Mouse (Mus musculus) stomach, embryonic 15.5 days (tissue): ENCODE measurements at regions not wholly inside any gene's neighbourhood (a gene's known extent, or its start where the extent isn't known, plus 50 kb on each side); places are given as distances from the start of the nearest gene placed in this dataset.

Experiments
- ATAC-seq: fragments of 200-750 bp; cut with Nextera tagmentation; 2 replicates; pipeline ENCODE4 v1.8.0; 2017; ENCODE audit warnings: low read depth, moderate number of reproducible peaks, moderate TSS enrichment; ENCODE audit not compliant: insufficient read depth, low FRiP score
- H3K27ac ChIP-seq: fragments of 300-500 bp; sonication (generic); 2 replicates; pipeline ENCODE4 v1.5.1; 2015; ENCODE audit warnings: mild to moderate bottlenecking, inconsistent platforms
- H3K27me3 ChIP-seq: fragments of 300-500 bp; sonication (generic); replicated peaks from 2 replicates; pipeline ENCODE4 v1.6.1; 2015; ENCODE audit warnings: inconsistent platforms
- H3K36me3 ChIP-seq: fragments of 300-500 bp; sonication (generic); 2 replicates; pipeline ENCODE4 v1.6.1; 2015; ENCODE audit warnings: inconsistent platforms
- H3K4me1 ChIP-seq: fragments of 300-500 bp; sonication (generic); 2 replicates; pipeline ENCODE4 v1.6.1; 2015; ENCODE audit warnings: inconsistent platforms
- H3K4me2 ChIP-seq: fragments of 300-500 bp; sonication (generic); 2 replicates; pipeline ENCODE4 v1.6.1; 2015; ENCODE audit warnings: mild to moderate bottlenecking, inconsistent platforms
- H3K4me3 ChIP-seq: fragments of 300-500 bp; sonication (generic); replicated peaks from 2 replicates; pipeline ENCODE4 v1.5.1; 2015; ENCODE audit warnings: inconsistent platforms
- H3K9ac ChIP-seq: fragments of 300-500 bp; sonication (generic); 2 replicates; pipeline ENCODE4 v1.6.1; 2015; ENCODE audit warnings: inconsistent platforms
- H3K9me3 ChIP-seq: fragments of 300-500 bp; sonication (generic); 2 replicates; pipeline ENCODE4 v1.6.1; 2016; ENCODE audit warnings: inconsistent platforms
- WGBS: fragments of 180-500 bp; shearing (Covaris S2); methylation state at CpG from one replicate; pipeline ENCODE4 v1.1.7; 2015; 5-methylcytosine and 5-hydroxymethylcytosine counted together

GRCm38 (mm10) chr14:106387671-106388070 is 281.7 kb downstream of the Trim52 start:
- 54% methylated on average over 3 of the region's 3 CpGs for WGBS
- ATAC-seq: no peak
- Histone ChIP-seq H3K4me1 (no peaks in the 10 kb centered on the region), H3K36me3 (no peaks in the 10 kb centered on the region), H3K9ac (no peak overlapping the region), H3K4me3 (no peak overlapping the region), H3K4me2 (no peak overlapping the region), H3K27me3 (no peaks in the 10 kb centered on the region), H3K27ac (no peak overlapping the region), H3K9me3 (no peaks in the 10 kb centered on the region)

GRCm38 (mm10) chr14:106390546-106390945 is 284.5 kb downstream of the Trim52 start:
- Histone ChIP-seq H3K4me2 (no peak overlapping the region), H3K9me3 (no peaks in the 10 kb centered on the region), H3K27me3 (no peaks in the 10 kb centered on the region), H3K4me1 (no peaks in the 10 kb centered on the region), H3K9ac (no peak overlapping the region), H3K4me3 (no peak overlapping the region), H3K36me3 (no peaks in the 10 kb centered on the region), H3K27ac (no peak overlapping the region)
- no peak for ATAC-seq
- WGBS: 48% methylated on average over 9 of the region's 9 CpGs

GRCm38 (mm10) chr14:106393978-106394377 is 288.0 kb downstream of the Trim52 start:
- H3K9ac ChIP-seq: no peak overlapping the region
- no peaks in the 10 kb centered on the region for H3K4me1 ChIP-seq
- no peak overlapping the region for H3K27ac ChIP-seq
- no peaks in the 10 kb centered on the region for H3K36me3 ChIP-seq
- no peak overlapping the region for H3K4me3 ChIP-seq
- ATAC-seq: peak; percentile 47; the same call in 1 of the 2 replicates
- H3K4me2 ChIP-seq: no peak overlapping the region
- no peaks in the 10 kb centered on the region for H3K9me3 ChIP-seq
- H3K27me3 ChIP-seq: no peaks in the 10 kb centered on the region
- 28% methylated on average over 4 of the region's 4 CpGs for WGBS

GRCm38 (mm10) chr14:106412917-106413558 is 307.0 kb downstream of the Trim52 start:
- H3K9me3 ChIP-seq: no peaks in the 10 kb centered on the region
- no peak overlapping the region for H3K4me3 ChIP-seq
- no peak overlapping the region for H3K4me2 ChIP-seq
- H3K27me3 ChIP-seq: no peaks in the 10 kb centered on the region
- H3K27ac ChIP-seq: no peak overlapping the region
- no peaks in the 10 kb centered on the region for H3K4me1 ChIP-seq
- no peaks in the 10 kb centered on the region for H3K36me3 ChIP-seq
- no peak overlapping the region for H3K9ac ChIP-seq
- ATAC-seq: no peak
- 73% methylated on average over 2 of the region's 2 CpGs for WGBS

- Histone ChIP-seq H3K4me2 (no peak overlapping the region), H3K36me3 (no peaks in the 10 kb centered on the region), H3K4me1 (no peaks in the 10 kb centered on the region), H3K4me3 (no peak overlapping the region), H3K9me3 (no peaks in the 10 kb centered on the region), H3K9ac (no peak overlapping the region), H3K27me3 (no peaks in the 10 kb centered on the region), H3K27ac (no peak overlapping the region)
- ATAC-seq: no peak
- WGBS: 50% methylated on average over 4 of the region's 4 CpGs
Observed at GRCm38 (mm10) chr14:106424714-106425113, 318.7 kb downstream of the Trim52 start.

GRCm38 (mm10) chr14:106428594-106428993 is 322.6 kb downstream of the Trim52 start:
- H3K4me1 ChIP-seq: no peaks in the 10 kb centered on the region
- no peaks in the 10 kb centered on the region for H3K9me3 ChIP-seq
- ATAC-seq: no peak
- 48% methylated on average over 2 of the region's 2 CpGs for WGBS
- no peak overlapping the region for H3K27ac ChIP-seq
- no peak overlapping the region for H3K9ac ChIP-seq
- no peak overlapping the region for H3K4me3 ChIP-seq
- no peaks in the 10 kb centered on the region for H3K36me3 ChIP-seq
- no peak overlapping the region for H3K4me2 ChIP-seq
- H3K27me3 ChIP-seq: no peaks in the 10 kb centered on the region

DNA sequence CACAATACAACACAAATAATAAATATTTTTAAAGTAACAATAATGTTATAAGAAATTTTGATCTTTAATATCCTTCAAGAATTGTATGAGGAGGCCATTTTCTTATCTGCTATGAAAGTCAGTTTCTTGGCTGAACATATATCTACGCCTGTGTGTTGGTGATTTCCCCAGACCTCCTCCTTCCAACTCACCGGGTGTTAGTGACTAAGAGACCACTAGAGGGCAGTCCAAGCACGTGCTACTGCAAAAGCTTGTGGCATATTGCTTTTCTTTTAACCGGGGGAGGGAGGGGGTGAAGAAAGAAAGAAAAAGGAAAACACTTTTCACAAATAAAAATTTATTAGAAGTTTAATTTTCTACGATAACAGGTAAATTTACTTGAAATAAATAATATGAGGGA is 333.3 kb downstream of the Trim52 start:
- WGBS: 11% methylated on average over 5 of the region's 5 CpGs
- H3K4me1 ChIP-seq: no peaks in the 10 kb centered on the region
- H3K4me3 ChIP-seq: no peak overlapping the region
- no peak for ATAC-seq
- no peak overlapping the region for H3K27ac ChIP-seq
- no peak overlapping the region for H3K4me2 ChIP-seq
- H3K9me3 ChIP-seq: no peaks in the 10 kb centered on the region
- no peaks in the 10 kb centered on the region for H3K27me3 ChIP-seq
- H3K36me3 ChIP-seq: no peaks in the 10 kb centered on the region
- H3K9ac ChIP-seq: no peak overlapping the region

- Histone ChIP-seq H3K36me3 (no peaks in the 10 kb centered on the region), H3K9ac (no peak overlapping the region), H3K27ac (no peak overlapping the region), H3K4me1 (no peaks in the 10 kb centered on the region), H3K4me2 (no peak overlapping the region), H3K4me3 (no peak overlapping the region), H3K9me3 (no peaks in the 10 kb centered on the region), H3K27me3 (no peaks in the 10 kb centered on the region)
- ATAC-seq: no peak
- WGBS: 90% methylated on average over 7 of the region's 7 CpGs
Observed at GRCm38 (mm10) chr14:106489074-106489473, 383.1 kb downstream of the Trim52 start.

DNA sequence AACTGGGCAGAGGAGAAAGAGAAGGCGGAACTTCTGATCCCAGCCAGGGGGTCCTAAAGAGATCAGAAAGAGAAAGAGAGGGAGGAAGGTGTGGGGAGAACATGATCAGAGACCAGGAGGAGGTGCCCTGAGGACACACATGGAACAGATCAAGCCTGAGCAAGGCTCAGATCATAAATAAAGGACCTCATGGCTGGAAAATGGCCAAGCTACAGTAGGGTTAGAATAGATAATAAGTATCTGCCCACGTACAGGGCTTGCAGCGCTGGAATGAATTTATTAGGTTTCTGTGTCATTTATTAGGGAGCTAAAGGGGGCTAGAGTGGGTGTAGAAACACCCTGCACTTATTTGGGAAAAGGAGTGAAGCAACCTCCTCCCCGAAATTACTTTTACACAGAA is 385.4 kb downstream of the Trim52 start:
- Histone ChIP-seq H3K27ac (no peak overlapping the region), H3K4me3 (no peak overlapping the region), H3K9me3 (no peaks in the 10 kb centered on the region), H3K4me2 (no peak overlapping the region), H3K9ac (no peak overlapping the region), H3K4me1 (no peaks in the 10 kb centered on the region), H3K36me3 (no peaks in the 10 kb centered on the region), H3K27me3 (no peaks in the 10 kb centered on the region)
- no peak for ATAC-seq
- 68% methylated on average over 4 of the region's 4 CpGs for WGBS

GRCm38 (mm10) chr14:106500344-106501135 is 394.5 kb downstream of the Trim52 start:
- WGBS: 32% methylated on average over 19 of the region's 19 CpGs
- 0 out of 2 replicates have a peak overlapping the region, but pooled peaks have one; percentile 8 for H3K4me2 ChIP-seq

DNA sequence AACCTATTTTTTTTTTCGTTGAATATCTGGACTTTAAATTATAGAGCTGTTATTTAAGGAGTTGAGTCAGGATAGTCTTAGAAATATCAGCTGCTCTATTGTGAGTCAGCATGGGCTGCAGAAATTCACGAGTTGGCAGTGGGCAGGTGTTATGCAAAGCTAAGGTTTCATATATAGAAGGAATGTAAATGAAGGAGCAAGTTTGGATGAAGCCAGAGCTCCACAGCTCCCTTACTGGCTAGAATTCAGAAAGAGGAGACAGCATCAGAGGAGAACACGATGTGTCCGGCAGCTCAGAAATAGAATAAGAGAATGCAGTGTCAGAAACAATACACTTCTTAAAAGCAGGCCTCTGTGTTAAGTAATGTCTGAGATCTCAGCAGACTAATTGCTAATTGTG is 400.9 kb downstream of the Trim52 start:
- Histone ChIP-seq H3K4me2 (no peak overlapping the region), H3K36me3 (no peaks in the 10 kb centered on the region), H3K4me1 (no peaks in the 10 kb centered on the region), H3K27ac (no peak overlapping the region), H3K9ac (no peak overlapping the region), H3K4me3 (no peak overlapping the region), H3K27me3 (no peaks in the 10 kb centered on the region), H3K9me3 (no peaks in the 10 kb centered on the region)
- ATAC-seq: no peak
- WGBS: 65% methylated on average over 4 of the region's 4 CpGs

More at GRCm38 (mm10) chr14:106500344-106501135, 394.5 kb downstream of the Trim52 start:
- no peak overlapping the region for H3K4me3 ChIP-seq
- no peaks in the 10 kb centered on the region for H3K36me3 ChIP-seq
- no peaks in the 10 kb centered on the region for H3K27me3 ChIP-seq
- no peak overlapping the region for H3K9ac ChIP-seq
- H3K4me1 ChIP-seq: no peaks in the 10 kb centered on the region
- ATAC-seq: no peak
- no peaks in the 10 kb centered on the region for H3K9me3 ChIP-seq
- H3K27ac ChIP-seq: no peak overlapping the region

- Histone ChIP-seq H3K4me3 (no peak overlapping the region), H3K9ac (no peak overlapping the region), H3K36me3 (no peaks in the 10 kb centered on the region), H3K27ac (no peak overlapping the region), H3K27me3 (no peaks in the 10 kb centered on the region), H3K4me1 (no peaks in the 10 kb centered on the region), H3K4me2 (no peak overlapping the region), H3K9me3 (no peaks in the 10 kb centered on the region)
- WGBS: 59% methylated on average over 12 of the region's 12 CpGs
- no peak for ATAC-seq
Observed at GRCm38 (mm10) chr14:106518552-106519358, 412.8 kb downstream of the Trim52 start.
